Mouse (Mus musculus): ENCODE measurements around the gene Haus4. TPM values are rescaled to one million over a fixed set of nuclear protein-coding genes. Genes with fewer than 3 reads are reported as not detected.

Gene Haus4
- polyA plus RNA-seq, 1 experiment from 2014 or later = 53.8 TPM

DNA sequence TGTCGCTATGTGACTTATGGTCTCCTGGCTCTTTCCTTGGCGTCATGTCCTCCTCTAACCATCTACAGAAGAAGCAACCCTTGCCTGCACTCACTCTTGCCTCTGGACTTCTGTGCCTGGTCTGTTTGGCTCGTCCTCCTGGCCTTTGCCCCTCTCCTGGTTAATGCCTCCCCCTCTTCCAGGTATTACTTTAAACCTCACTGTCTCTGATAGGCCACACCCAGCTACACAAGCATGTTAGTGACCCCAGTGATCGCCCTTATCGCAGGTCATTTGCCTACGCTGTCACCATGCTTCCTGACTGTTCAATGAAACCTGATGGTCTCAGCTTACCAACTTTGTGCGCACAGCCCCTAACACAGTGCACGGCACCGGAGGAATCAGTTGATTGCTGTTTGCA is 28.1 kb upstream of the Haus4 start:
- Histone ChIP-seq H3K27me3 (ENCODE audit: low read depth, poor library complexity, severe bottlenecking) (no peaks in the 10 kb centered on the region), H3K27ac (replicated peaks) (no peak overlapping the region), H3K36me3 (peaks cover 34% of the 10 kb centered on the region), H3K4me1 (peaks cover 15% of the 10 kb centered on the region), H3K4me3 (no peak overlapping the region), H3K9me3 (replicated peaks) (no peaks in the 10 kb centered on the region)
- 94% methylated on average over 9 of the region's 9 CpGs for WGBS
- no peak for DNase-seq (ENCODE audit: low spot score)

DNA sequence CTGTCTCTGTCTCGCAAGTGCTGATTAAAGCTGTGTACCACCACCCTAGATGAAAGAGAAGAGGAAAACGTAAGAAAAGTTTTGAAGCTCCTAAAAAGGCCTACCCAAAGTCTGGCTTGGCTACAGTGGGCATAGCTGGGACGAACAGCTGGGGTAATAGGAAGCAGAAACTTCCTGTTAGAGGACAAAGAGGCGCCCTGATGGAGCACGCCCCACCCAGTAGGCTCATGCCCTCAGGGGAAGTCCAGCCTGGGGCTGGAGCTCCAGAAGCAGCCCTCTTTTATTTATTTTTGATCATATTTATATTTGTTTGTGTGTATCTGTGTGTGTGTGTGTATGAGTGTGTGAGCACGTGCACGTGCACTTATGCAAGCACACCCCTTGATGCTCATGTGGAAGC is 25.2 kb upstream of the Haus4 start:
- Histone ChIP-seq H3K27me3 (ENCODE audit: low read depth, poor library complexity, severe bottlenecking) (no peaks in the 10 kb centered on the region), H3K27ac (replicated peaks) (no peak overlapping the region), H3K4me1 (peaks cover 43% of the 10 kb centered on the region), H3K4me3 (no peak overlapping the region), H3K9me3 (replicated peaks) (no peaks in the 10 kb centered on the region), H3K36me3 (peaks cover 26% of the 10 kb centered on the region)
- DNase-seq (ENCODE audit: low spot score) = no peak
- 84% methylated on average over 7 of the region's 7 CpGs for WGBS

DNA sequence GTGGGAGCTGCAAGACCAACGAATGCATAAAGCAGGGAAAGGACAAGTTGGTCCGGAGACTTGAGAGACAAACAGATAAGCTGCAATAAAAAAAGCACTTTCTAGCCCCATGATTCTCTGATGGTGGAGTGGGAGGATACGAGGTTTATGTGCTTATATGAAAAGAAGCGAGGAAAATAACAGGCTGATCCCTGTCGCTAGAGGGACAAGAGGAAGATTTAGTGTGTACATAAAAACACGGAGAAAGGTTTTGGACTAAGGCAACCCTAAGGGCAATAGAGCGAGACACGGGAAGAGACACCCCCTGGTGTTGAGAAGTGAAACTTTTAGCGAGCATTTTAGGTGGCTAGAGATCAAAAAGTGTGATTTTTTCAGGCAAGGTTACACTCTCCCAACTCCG is 23.6 kb upstream of the Haus4 start:
- Histone ChIP-seq H3K4me3 (peak overlapping the region; percentile 100), H3K27ac (replicated peaks) (peak overlapping the region; percentile 99), H3K9me3 (replicated peaks) (no peaks in the 10 kb centered on the region), H3K27me3 (ENCODE audit: low read depth, poor library complexity, severe bottlenecking) (no peaks in the 10 kb centered on the region), H3K4me1 (peaks cover 58% of the 10 kb centered on the region), H3K36me3 (peaks cover 26% of the 10 kb centered on the region)
- DNase-seq (ENCODE audit: low spot score) = no peak
- WGBS = 1% methylated on average over 10 of the region's 10 CpGs

DNA sequence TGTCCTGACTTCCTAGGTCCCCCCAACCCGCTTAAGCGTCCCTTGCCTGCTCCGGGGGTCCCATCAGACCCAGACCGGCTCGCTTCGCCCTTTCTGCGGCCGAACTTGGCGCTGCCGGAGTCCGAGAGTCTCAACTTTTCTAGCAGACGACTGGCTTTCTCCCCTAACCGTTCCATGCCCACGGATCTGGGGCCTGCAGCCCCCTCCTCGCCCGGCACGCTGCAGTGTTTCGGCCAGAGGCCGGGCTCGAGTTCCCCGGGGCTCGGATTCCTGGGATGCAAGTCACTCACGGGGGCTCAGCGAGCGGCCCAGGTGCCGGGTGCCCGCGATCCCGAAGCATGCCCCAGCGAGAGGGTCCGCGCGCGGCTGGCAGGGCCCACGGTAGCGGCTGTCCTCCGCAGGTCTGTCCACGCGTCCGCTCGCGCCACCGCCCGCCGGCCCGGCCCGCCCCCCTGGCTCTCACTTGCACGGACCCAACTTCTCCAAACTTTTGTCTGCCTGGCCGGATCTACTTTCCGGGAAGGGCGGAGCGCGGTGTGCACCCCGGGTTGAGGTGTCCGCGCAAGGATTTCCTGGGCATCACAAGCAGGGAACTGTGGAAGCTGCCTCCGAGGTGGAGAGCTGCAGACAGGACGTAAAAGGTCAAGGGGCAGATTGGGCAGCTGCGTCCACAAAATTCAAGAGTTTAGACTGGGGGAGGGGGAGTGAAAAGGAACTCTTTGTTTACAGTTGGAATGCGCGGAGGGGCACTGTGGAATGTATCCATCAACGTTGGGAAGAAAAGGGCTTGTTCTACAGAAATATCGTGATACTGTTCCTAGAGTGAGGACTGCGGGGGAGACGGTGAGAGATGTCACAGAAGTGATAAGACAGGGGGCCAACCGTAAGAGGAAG is 22.9 kb upstream of the Haus4 start, which contains the start of gene Ajuba:
Gene Ajuba, minus strand, starts transcription at position 470 of the 894 bp plus-strand sequence.
- H3K36me3 ChIP-seq = peaks cover 22% of the 10 kb centered on the region
- H3K27ac ChIP-seq (replicated peaks) = peak within 1 kb of the TSS; percentile 99
- H3K27me3 ChIP-seq (ENCODE audit: low read depth, poor library complexity, severe bottlenecking) = no peaks in the 10 kb centered on the region
- no peaks in the 10 kb centered on the region for H3K9me3 ChIP-seq (replicated peaks)
- H3K4me3 ChIP-seq = peak within 1 kb of the TSS; percentile 100
- peak; percentile 95 for DNase-seq (ENCODE audit: low spot score)
- peaks cover 66% of the 10 kb centered on the region for H3K4me1 ChIP-seq
- under 1% methylated on average over 66 of the region's 66 CpGs for WGBS

DNA sequence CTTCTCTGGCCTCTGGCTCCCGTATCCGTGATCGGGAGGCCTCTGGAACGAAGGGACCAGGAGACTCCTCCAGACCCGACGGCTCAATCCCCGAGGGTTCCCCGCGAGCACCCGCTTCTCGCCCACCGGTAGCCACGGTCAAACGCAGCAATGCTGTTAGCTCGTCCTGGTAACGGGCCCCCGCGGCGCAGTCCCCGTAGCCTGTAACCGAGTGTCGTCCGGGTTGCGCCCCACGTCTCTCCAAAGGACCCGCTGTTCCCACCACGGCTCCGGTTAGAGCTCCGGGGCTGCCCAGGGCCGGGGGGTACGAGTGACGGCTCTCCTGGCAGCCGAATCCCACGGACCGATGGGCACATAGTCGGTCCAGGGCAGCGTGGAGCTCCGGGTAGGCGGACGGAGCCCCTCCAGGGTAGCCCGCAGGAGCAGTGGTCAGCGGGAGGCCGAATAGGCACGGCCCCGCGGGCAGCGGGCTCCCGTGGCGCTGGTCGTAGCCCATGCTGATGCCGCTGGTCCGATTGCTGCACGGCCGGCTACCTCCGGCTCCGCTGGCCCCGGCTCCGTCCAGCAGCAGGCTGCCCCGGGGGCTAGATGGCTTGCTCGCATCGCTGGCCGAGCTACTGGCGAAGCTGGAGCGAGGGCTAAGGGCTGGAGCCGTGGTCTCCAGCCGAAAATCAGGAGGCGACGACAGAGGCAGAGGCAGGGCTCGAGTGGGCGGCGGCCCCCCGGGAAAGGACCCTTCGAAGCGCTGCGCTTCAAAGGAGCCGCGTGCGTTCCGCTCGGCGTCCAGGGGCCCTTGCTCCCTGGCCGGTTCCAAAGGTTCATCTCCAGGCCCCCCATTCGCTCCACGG is 22.0 kb upstream of the Haus4 start:
- Histone ChIP-seq H3K27me3 (ENCODE audit: low read depth, poor library complexity, severe bottlenecking) (no peaks in the 10 kb centered on the region), H3K36me3 (peaks cover 29% of the 10 kb centered on the region), H3K4me3 (peak overlapping the region; percentile 100), H3K4me1 (peaks cover 74% of the 10 kb centered on the region), H3K27ac (replicated peaks) (peak overlapping the region; percentile 99), H3K9me3 (replicated peaks) (no peaks in the 10 kb centered on the region)
- DNase-seq (ENCODE audit: low spot score) = peak; percentile 71
- under 1% methylated on average over 84 of the region's 84 CpGs for WGBS

DNA sequence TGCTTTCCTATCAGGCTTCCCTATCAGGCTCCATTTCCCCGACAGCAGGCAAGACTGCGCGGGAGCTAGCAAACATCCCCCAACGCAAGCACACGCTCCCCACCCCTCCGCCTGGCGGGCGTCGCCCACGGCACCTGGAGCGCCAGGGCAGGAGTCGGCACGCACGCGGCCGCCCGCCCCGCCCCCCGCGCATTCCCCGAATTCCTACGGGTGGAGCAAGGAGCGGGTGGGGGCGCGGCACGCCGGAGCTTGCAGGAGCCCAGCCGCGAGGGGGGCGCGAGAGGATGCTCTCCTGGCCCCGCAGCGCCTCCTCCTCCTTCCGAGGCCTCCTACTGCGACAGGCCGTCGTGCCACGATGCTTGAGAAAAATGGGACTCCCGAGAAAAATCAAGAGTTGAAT is 21.2 kb upstream of the Haus4 start:
- 1% methylated on average over 39 of the region's 39 CpGs for WGBS
- H3K27ac ChIP-seq (replicated peaks) = peak overlapping the region; percentile 99
- H3K4me3 ChIP-seq = peak overlapping the region; percentile 100
- H3K36me3 ChIP-seq = peaks cover 38% of the 10 kb centered on the region
- peaks cover 82% of the 10 kb centered on the region for H3K4me1 ChIP-seq
- DNase-seq (ENCODE audit: low spot score) = peak; percentile 85
- H3K9me3 ChIP-seq (replicated peaks) = no peaks in the 10 kb centered on the region
- no peaks in the 10 kb centered on the region for H3K27me3 ChIP-seq (ENCODE audit: low read depth, poor library complexity, severe bottlenecking)

DNA sequence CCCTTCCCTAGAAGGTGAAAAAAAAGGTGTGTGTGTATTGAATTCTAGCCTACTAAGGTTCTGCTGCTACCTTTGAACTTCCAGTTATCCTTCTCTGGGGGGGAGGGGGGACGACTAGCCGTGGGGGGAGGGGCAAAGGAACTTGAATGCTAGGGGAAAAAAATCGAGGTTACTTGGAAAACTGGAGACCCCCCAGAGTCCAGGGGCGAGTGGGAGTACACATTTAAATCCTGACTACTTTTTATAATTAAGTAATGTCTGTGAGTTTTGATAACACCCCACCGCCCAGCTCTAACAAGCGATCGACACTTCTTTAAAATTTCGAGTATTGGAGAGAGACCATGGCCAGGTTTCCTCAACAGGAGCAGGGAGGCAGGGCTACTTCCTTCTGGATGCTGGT is 20.6 kb upstream of the Haus4 start:
- Histone ChIP-seq H3K4me1 (peaks cover 87% of the 10 kb centered on the region), H3K4me3 (peak overlapping the region; percentile 100), H3K27ac (replicated peaks) (peak overlapping the region; percentile 99), H3K9me3 (replicated peaks) (no peaks in the 10 kb centered on the region), H3K27me3 (ENCODE audit: low read depth, poor library complexity, severe bottlenecking) (no peaks in the 10 kb centered on the region), H3K36me3 (peaks cover 43% of the 10 kb centered on the region)
- 2% methylated on average over 8 of the region's 8 CpGs for WGBS
- no peak for DNase-seq (ENCODE audit: low spot score)

DNA sequence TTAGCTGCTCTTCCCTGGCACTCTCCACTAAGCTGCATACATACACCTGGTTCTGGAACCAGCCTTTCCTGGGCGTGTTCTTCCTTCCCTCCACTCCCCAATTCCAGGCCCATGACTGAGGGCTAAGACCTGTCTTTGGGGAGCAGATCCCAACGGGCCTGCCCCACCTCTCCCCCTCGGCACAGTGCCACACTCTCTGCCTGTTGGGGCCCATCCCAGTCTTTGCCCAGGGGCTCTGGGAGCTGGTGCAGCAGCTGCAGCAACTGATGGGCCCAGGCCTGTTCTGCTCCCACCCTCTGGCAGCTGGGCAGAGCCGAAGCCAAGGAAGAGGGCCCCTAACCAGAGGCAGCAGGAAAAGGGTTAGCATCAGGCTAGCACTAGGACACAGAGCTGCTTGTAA is 19.8 kb upstream of the Haus4 start:
- Histone ChIP-seq H3K36me3 (peaks cover 51% of the 10 kb centered on the region), H3K4me1 (peaks cover 95% of the 10 kb centered on the region)
- peak; percentile 48 for DNase-seq (ENCODE audit: low spot score)

DNA sequence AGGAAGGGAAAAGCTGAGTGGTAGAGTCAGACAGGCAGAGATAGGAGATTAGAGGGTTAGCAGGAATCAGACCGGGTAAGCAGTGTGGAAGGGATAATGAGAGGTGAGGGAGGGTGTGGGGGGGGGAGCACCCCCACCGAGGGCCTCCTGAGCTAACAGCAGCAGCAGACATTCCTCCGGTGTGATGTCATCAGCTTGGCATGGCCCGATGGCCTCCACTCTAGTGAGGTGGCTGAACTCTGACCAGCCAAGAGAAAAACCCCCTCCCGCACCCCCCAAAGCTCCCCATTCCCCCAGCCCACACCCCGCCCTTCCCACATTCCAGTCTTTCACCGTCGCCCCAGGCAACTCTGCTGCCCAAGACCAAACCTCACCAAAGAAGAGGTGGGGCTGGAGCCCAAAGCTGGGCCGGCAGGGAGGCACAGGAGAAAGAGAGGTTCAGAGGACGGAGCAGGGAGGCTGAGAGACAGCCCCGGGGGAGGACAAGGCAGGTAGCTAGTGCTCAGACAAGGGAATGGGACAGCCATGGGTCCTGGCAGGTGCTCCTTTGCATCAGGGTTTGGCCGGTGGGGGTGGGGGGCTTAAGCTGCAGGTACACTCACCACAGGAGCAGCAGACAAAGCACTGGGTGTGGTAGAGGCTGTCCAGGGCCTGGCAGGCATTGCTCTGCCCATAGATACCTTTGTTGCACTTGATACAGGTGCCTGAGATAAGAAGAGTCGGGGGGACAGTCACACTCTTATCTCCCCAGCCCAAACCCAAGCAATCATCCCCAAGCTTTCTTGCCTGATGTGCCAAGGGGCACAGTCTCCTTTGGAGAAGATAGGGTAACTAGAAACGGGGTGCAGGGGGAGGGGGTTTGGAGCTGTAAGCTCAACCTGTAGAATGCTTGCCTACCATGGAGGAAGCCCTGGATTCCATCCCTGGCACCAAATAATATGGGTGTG is 18.6 kb upstream of the Haus4 start:
- Histone ChIP-seq H3K9me3 (replicated peaks) (no peaks in the 10 kb centered on the region), H3K4me1 (peaks cover 92% of the 10 kb centered on the region), H3K36me3 (peaks cover 63% of the 10 kb centered on the region), H3K4me3 (peak overlapping the region; percentile 100), H3K27me3 (ENCODE audit: low read depth, poor library complexity, severe bottlenecking) (no peaks in the 10 kb centered on the region), H3K27ac (replicated peaks) (peak overlapping the region; percentile 99)
- peak; percentile 93 for DNase-seq (ENCODE audit: low spot score)
- WGBS = 3% methylated on average over 14 of the region's 14 CpGs

More for the DNA sequence above, 19.8 kb upstream of the Haus4 start:
- H3K4me3 ChIP-seq = peak overlapping the region; percentile 100
- H3K27ac ChIP-seq (replicated peaks) = peak overlapping the region; percentile 99
- H3K9me3 ChIP-seq (replicated peaks) = no peaks in the 10 kb centered on the region
- WGBS = 5% methylated on average over 4 of the region's 4 CpGs
- no peaks in the 10 kb centered on the region for H3K27me3 ChIP-seq (ENCODE audit: low read depth, poor library complexity, severe bottlenecking)

DNA sequence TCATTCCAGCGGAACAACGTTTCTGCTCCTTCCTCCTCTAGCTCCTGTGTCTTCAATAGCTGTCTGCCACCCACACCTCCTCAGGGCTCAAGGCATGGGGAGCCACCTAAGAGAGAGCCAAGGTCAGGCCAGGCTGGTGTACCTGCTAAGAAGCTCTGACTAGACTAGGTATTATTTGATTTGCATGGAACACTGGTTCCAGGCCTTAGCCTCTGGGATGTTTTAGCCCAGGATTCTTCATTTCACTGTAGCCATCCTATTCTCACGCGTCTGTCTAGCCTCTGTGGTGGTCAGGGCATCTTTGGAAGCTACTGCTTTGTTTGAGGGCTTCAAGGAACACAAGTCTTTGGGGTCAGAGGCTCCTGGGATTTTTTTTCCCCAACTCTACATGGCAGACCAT is 17.7 kb upstream of the Haus4 start:
- WGBS = 60% methylated on average over 4 of the region's 4 CpGs
- Histone ChIP-seq H3K27ac (replicated peaks) (peak overlapping the region; percentile 99), H3K4me1 (peaks cover 83% of the 10 kb centered on the region), H3K36me3 (peaks cover 72% of the 10 kb centered on the region), H3K9me3 (replicated peaks) (no peaks in the 10 kb centered on the region), H3K27me3 (ENCODE audit: low read depth, poor library complexity, severe bottlenecking) (no peaks in the 10 kb centered on the region), H3K4me3 (peak overlapping the region; percentile 100)
- DNase-seq (ENCODE audit: low spot score) = no peak

DNA sequence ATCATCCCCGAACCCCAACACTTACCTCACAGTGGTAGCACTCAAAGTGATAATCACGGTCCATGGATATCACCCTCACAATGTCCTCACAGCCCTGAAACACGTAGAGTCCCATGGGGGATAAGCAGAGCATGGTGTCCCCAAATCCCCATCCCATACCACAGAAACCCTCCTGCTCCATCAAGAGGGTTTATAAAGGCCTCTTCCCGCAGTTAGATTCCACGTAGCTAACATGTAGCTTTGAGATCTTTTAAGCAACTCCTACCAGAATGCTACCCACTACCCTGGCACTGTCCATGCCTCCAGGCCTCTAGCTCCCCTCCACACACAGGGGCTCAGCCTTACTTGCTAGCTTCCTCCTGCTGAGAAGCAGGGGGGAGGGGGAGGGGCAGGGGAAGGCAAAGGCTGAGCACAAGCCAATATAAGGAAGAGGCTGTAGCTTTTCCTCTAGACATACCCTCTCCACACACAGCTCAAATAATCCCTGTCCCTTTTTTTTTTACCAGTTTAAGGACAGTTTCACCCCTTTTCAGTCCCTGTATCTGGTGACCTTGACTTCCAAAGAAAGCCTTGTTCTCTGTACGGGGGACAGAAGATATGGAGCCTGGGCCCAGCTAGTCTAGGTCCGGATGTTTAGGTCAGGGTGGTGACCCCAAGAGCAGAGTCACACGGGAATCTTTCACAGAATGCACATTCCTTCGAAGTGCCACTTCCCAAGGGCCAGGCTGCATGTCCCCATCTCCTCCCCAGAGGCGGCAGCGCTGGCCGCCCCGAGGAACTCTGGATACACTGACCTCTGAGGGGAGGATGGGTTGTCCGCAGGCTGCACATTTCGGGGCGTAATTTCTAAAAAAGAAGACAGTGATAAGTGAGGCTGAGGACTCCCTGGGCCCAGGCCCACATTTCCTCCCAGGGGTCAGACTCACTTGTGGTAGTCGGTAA is 15.3 kb upstream of the Haus4 start:
- H3K4me3 ChIP-seq = peak overlapping the region; percentile 27
- peaks cover 61% of the 10 kb centered on the region for H3K4me1 ChIP-seq
- 56% methylated on average over 17 of the region's 17 CpGs for WGBS
- H3K27me3 ChIP-seq (ENCODE audit: low read depth, poor library complexity, severe bottlenecking) = no peaks in the 10 kb centered on the region
- peak; percentile 48 for DNase-seq (ENCODE audit: low spot score)
- H3K27ac ChIP-seq (replicated peaks) = peak overlapping the region; percentile 71
- no peaks in the 10 kb centered on the region for H3K9me3 ChIP-seq (replicated peaks)
- peaks cover 84% of the 10 kb centered on the region for H3K36me3 ChIP-seq

Measured in midbrain, embryonic 10.5 days (tissue).